Mouse (Mus musculus): ENCODE data around the gene Rad51d. TPM values are rescaled to one million over a fixed set of nuclear protein-coding genes. Genes with fewer than 3 reads are reported as not detected.

The Rad51d gene
- polyA plus RNA-seq, 1 experiment from 2014 or later = 8.3 TPM

GRCm38 (mm10) chr11:82888491-82888946, 1.9 kb downstream of the Rad51d start:
- DNase-seq (ENCODE audit: low spot score) = peak; percentile 40
- Histone ChIP-seq H3K9me3 (ENCODE audit: control insufficient read depth, low read length) (no peaks in the 10 kb centered on the region), H3K9ac (ENCODE audit: low read length) (no peak overlapping the region), H3K4me2 (replicated peaks; ENCODE audit: low read depth) (peak overlapping the region; percentile 68; the same call in 1 of the 2 replicates), H3K4me3 (ENCODE audit: low read depth, low read length) (no peak overlapping the region), H3K36me3 (ENCODE audit: control insufficient read depth, insufficient read depth, low read length) (no peaks in the 10 kb centered on the region), H3K27ac (replicated peaks) (0 out of 2 replicates have a peak overlapping the region, but pooled peaks have one; percentile 9), H3K4me1 (replicated peaks; ENCODE audit: control insufficient read depth, insufficient read depth) (peaks cover 2% of the 10 kb centered on the region; the same call in 1 of the 2 replicates), H3K27me3 (ENCODE audit: control insufficient read depth, insufficient read depth, low read length) (no peaks in the 10 kb centered on the region)
- 23% methylated on average over 10 of the region's 10 CpGs for WGBS
- 0 out of 2 replicates have a peak, but pooled peaks have one; percentile 29 for ATAC-seq (ENCODE audit: low FRiP score, low TSS enrichment)
- TF ChIP-seq CTCF (IDR thresholded peaks at IDR 0.05; ENCODE audit: low read depth) (no peak), EP300 (optimal IDR thresholded peaks at IDR 0.05) (no peak)

DNA sequence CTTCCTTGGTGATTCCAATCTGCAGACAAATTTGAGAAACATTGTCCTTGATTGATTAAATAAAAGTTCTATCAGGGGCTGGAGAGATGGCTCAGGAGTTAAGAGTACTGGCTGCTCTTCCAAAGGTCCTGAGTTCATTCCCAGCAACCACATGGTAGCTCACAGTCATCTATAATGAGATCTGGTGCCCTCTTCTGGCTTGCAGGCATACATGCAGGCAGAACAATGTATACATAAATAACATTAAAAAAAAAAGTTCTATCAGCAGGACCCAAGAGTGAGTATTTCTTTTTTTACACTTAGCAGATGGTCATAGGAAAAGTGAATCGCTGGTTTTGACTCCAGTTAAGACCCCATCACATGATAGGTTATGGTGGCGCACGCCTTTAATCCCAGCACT, 3.9 kb downstream of the Rad51d start:
- no peak overlapping the region for H3K4me2 ChIP-seq (replicated peaks; ENCODE audit: low read depth)
- H3K27me3 ChIP-seq (ENCODE audit: control insufficient read depth, insufficient read depth, low read length) = no peaks in the 10 kb centered on the region
- WGBS = 85% methylated on average over 3 of the region's 3 CpGs
- DNase-seq (ENCODE audit: low spot score) (no peak), ATAC-seq (ENCODE audit: low FRiP score, low TSS enrichment) (no peak)
- H3K9ac ChIP-seq (ENCODE audit: low read length) = no peak overlapping the region
- no peak overlapping the region for H3K27ac ChIP-seq (replicated peaks)
- no peak overlapping the region for H3K4me3 ChIP-seq (ENCODE audit: low read depth, low read length)
- H3K36me3 ChIP-seq (ENCODE audit: control insufficient read depth, insufficient read depth, low read length) = peaks cover 3% of the 10 kb centered on the region; the same call in 1 of the 2 replicates
- peaks cover 2% of the 10 kb centered on the region; the same call in 1 of the 2 replicates for H3K4me1 ChIP-seq (replicated peaks; ENCODE audit: control insufficient read depth, insufficient read depth)
- H3K9me3 ChIP-seq (ENCODE audit: control insufficient read depth, low read length) = no peaks in the 10 kb centered on the region
- no peak for TF ChIP-seq EP300 (optimal IDR thresholded peaks at IDR 0.05)
- TF ChIP-seq CTCF (IDR thresholded peaks at IDR 0.05; ENCODE audit: low read depth) = peak; percentile 75

GRCm38 (mm10) chr11:82883180-82883579, 7.2 kb downstream of the Rad51d start:
- no peak overlapping the region for H3K27ac ChIP-seq (replicated peaks)
- H3K4me1 ChIP-seq (replicated peaks; ENCODE audit: control insufficient read depth, insufficient read depth) = no peaks in the 10 kb centered on the region; the same call in 1 of the 2 replicates
- ATAC-seq (ENCODE audit: low FRiP score, low TSS enrichment) = no peak
- peaks cover 6% of the 10 kb centered on the region for H3K36me3 ChIP-seq (ENCODE audit: control insufficient read depth, insufficient read depth, low read length)
- no peaks in the 10 kb centered on the region for H3K27me3 ChIP-seq (ENCODE audit: control insufficient read depth, insufficient read depth, low read length)
- H3K9me3 ChIP-seq (ENCODE audit: control insufficient read depth, low read length) = no peaks in the 10 kb centered on the region
- TF ChIP-seq CTCF (IDR thresholded peaks at IDR 0.05; ENCODE audit: low read depth) (no peak), EP300 (optimal IDR thresholded peaks at IDR 0.05) (no peak)
- no peak overlapping the region for H3K4me2 ChIP-seq (replicated peaks; ENCODE audit: low read depth)
- no peak for DNase-seq (ENCODE audit: low spot score)
- no peak overlapping the region for H3K4me3 ChIP-seq (ENCODE audit: low read depth, low read length)
- 74% methylated on average over 8 of the region's 8 CpGs for WGBS
- H3K9ac ChIP-seq (ENCODE audit: low read length) = no peak overlapping the region

DNA sequence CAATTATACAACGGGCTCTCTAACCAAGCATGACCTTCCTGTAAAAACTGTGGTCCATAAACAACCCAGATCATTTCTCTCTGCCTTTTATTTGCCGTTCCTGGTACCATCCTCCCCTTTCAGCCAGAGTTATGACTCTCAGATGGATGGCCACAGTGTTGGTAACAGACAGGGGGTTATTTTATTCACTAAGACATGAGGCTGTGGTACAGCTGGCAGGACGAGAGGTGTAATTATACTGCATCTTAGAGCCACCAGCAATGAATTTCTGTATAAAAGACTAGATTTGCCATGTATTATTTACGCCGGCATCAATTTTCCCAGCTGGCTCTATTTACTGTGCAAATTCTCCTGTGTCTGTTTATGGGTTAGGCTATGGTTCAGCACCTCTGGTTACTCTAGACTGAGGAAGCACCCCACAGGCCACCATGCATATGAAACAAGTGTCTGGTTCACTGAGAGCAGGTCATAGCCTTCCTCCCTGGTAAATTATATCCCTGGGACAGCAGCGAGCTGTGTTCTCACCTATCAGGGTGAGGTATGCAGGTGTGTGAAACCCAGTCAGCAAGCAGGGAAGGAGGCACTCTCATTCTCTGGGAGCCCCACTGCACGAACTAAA, 12.6 kb downstream of the Rad51d start:
- 86% methylated on average over 7 of the region's 7 CpGs for WGBS
- DNase-seq (ENCODE audit: low spot score) (no peak), ATAC-seq (ENCODE audit: low FRiP score, low TSS enrichment) (no peak)
- Histone ChIP-seq H3K4me3 (ENCODE audit: low read depth, low read length) (no peak overlapping the region), H3K27ac (replicated peaks) (no peak overlapping the region), H3K4me2 (replicated peaks; ENCODE audit: low read depth) (no peak overlapping the region), H3K4me1 (replicated peaks; ENCODE audit: control insufficient read depth, insufficient read depth) (no peaks in the 10 kb centered on the region), H3K9ac (ENCODE audit: low read length) (no peak overlapping the region), H3K9me3 (ENCODE audit: control insufficient read depth, low read length) (no peaks in the 10 kb centered on the region), H3K36me3 (ENCODE audit: control insufficient read depth, insufficient read depth, low read length) (peaks cover 6% of the 10 kb centered on the region), H3K27me3 (ENCODE audit: control insufficient read depth, insufficient read depth, low read length) (no peaks in the 10 kb centered on the region)
- TF ChIP-seq EP300 (optimal IDR thresholded peaks at IDR 0.05) (no peak), CTCF (IDR thresholded peaks at IDR 0.05; ENCODE audit: low read depth) (no peak)

- TF ChIP-seq EP300 (optimal IDR thresholded peaks at IDR 0.05) (no peak), CTCF (IDR thresholded peaks at IDR 0.05; ENCODE audit: low read depth) (no peak)
- H3K27me3 ChIP-seq (ENCODE audit: control insufficient read depth, insufficient read depth, low read length) = no peaks in the 10 kb centered on the region
- 90% methylated on average over 5 of the region's 5 CpGs for WGBS
- DNase-seq (ENCODE audit: low spot score) (no peak), ATAC-seq (ENCODE audit: low FRiP score, low TSS enrichment) (no peak)
- H3K4me1 ChIP-seq (replicated peaks; ENCODE audit: control insufficient read depth, insufficient read depth) = no peaks in the 10 kb centered on the region
- no peak overlapping the region for H3K4me2 ChIP-seq (replicated peaks; ENCODE audit: low read depth)
- H3K9ac ChIP-seq (ENCODE audit: low read length) = no peak overlapping the region
- H3K9me3 ChIP-seq (ENCODE audit: control insufficient read depth, low read length) = no peaks in the 10 kb centered on the region
- peaks cover 3% of the 10 kb centered on the region for H3K36me3 ChIP-seq (ENCODE audit: control insufficient read depth, insufficient read depth, low read length)
- no peak overlapping the region for H3K4me3 ChIP-seq (ENCODE audit: low read depth, low read length)
- H3K27ac ChIP-seq (replicated peaks) = no peak overlapping the region
Measured at GRCm38 (mm10) chr11:82875631-82876030, 14.8 kb downstream of the Rad51d start.

DNA sequence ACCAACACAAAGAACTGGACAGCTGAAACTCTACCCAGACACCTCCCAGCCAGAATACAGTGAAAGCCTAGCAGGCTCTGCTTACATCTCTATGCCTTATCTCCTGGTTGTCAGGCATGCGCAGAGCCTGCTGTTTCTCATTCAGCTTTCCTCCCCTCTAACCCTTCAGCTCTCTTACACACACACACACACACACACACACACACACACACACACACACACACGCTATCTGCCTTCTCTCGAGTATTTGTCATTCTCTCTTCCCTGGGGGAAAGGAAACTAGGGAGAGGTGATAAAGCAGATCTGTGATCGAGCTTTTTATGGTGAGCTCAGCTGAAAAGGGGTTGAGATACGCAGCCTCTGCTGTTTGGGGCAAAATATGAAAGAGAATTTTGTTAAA, 15.5 kb downstream of the Rad51d start:
- Histone ChIP-seq H3K4me1 (replicated peaks; ENCODE audit: control insufficient read depth, insufficient read depth) (no peaks in the 10 kb centered on the region), H3K4me3 (ENCODE audit: low read depth, low read length) (no peak overlapping the region), H3K36me3 (ENCODE audit: control insufficient read depth, insufficient read depth, low read length) (peaks cover 3% of the 10 kb centered on the region), H3K27ac (replicated peaks) (no peak overlapping the region), H3K9me3 (ENCODE audit: control insufficient read depth, low read length) (no peaks in the 10 kb centered on the region), H3K4me2 (replicated peaks; ENCODE audit: low read depth) (no peak overlapping the region), H3K27me3 (ENCODE audit: control insufficient read depth, insufficient read depth, low read length) (no peaks in the 10 kb centered on the region), H3K9ac (ENCODE audit: low read length) (no peak overlapping the region)
- no peak for TF ChIP-seq CTCF (IDR thresholded peaks at IDR 0.05; ENCODE audit: low read depth)
- TF ChIP-seq EP300 (optimal IDR thresholded peaks at IDR 0.05) = no peak
- no peak for DNase-seq (ENCODE audit: low spot score)
- no peak for ATAC-seq (ENCODE audit: low FRiP score, low TSS enrichment)
- WGBS = 45% methylated on average over 5 of the region's 5 CpGs
